Mouse (Mus musculus): Measurements from ENCODE around the gene Armh2.
A peak's percentile ranks its signal among the peaks of the same experiment; 100 is the strongest.

The Armh2 gene

DNA sequence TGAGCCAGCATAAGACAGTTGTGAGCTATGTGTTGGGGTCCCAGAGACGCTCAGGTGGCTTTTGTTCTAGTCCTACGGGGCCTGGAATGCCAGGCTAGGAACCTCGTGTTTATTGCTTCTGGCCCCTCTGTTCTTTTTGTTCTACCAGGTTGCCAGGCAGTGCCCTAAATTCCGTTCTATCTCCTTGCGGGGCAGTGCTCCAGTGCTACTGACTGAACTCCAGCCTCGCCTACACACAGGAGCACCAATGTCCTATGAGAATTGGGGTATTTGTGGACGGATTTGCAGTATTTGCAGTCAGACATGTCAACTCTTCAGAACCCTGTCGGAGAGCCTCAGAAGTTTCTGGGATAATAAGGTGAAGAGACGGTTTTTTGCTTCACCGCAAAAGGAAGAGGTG is at the start of gene Armh2:
Gene Armh2 (plus strand): TSS at position 205 of the 400 bp plus-strand sequence.
- DNase-seq: no peak

GRCm38 (mm10) chr13:24693312-24693711 is 47.7 kb upstream of the Armh2 start:
- DNase-seq: no peak

- DNase-seq: no peak
Measured at GRCm38 (mm10) chr13:24698746-24699145, 42.3 kb upstream of the Armh2 start.

DNA sequence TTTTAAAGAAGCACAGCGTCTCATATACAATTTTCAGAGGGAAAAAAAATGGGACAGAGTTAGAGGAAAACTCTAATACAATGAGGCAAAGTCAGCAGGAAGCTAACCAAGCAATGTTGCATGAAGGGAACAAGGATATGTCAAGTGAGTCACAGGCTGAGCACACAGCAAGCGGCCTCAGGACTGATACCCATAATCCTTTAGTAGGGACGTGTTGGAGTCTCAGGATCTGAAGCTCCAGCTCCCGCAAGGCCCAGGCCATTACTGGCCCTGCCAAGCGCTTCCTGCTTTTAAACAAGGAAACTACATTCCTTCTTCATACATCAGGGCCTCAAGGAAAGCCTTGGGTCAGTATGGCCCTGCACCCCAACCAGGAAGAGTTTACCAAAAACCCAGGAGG is 38.9 kb upstream of the Armh2 start:
- no peak for DNase-seq

- DNase-seq: no peak
Measured at GRCm38 (mm10) chr13:24709656-24710396, 31.2 kb upstream of the Armh2 start.

DNA sequence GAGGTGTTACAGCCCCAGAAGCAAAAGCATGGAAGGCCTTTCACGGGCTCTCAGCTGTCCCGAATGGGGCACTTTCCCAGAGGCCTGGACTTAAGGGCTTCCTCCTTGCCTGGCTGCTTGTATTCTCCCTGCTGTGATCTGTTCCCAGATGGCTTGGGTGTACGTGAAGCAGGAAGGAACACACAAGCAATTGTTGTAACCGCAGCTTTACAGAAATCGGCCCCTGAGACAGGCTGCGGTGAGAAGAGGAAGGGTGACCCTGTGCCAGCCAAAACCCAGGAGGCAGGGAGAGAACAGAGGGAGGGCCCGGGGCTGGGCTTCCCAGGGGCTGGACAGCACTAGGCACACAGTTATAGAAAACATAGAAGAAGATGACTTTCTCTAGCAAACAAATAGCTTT is 30.1 kb upstream of the Armh2 start:
- no peak for DNase-seq

- no peak for DNase-seq
Measured at GRCm38 (mm10) chr13:24712581-24713130, 28.4 kb upstream of the Armh2 start.

DNA sequence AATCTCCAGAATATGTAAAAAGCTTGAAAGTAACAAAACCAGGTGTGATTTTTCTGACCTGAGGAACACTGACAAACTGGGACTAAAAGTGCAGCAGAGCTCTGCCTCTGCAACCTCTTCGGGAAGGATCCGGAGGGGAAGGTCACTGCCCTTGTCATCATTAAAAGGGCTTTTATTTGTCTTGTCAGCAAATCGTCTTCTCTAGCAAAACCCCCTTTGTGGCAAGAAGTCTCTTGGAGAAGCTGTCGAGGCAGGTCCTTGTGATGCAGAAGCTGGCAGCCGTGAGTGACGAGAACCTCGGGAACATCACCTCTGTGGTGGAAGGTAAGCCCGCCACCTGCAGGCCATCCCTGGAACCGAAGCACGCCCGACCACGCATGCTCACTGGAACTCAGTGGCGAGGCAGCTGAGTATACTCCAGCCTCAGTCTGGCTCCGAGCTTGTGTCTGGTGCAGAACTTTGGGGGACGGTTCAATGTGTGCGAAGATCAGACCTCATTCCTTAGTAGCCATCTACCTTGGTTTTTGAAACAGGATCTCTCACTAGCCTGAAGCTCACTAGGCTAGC is 27.5 kb upstream of the Armh2 start:
- peak; percentile 88 for DNase-seq

DNA sequence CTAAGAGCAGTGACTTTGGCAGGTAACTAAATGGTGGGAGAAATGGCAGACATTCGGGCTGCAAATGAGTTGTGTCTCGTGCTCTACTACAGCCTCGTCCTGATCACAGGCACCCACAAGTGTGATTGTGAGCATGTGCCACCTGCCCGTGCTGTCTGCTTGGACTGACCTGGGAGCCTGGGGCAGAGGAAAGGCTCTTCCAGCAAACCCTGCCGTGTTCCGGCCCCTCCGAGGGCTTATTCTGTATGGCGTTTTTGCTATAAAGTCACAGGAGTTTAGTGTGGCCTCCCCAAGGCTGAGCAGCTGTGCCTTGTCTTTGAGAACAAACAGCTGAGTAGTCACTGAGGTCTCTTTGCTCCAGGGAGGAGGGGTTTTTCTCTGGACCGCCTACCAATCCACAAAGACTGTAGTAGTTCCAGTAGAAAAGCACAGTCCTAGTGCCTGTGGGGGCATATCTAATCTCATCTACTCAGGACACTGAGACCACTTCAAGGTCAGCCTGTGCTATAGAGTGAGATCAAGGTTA is 26.6 kb upstream of the Armh2 start:
- DNase-seq: no peak

DNA sequence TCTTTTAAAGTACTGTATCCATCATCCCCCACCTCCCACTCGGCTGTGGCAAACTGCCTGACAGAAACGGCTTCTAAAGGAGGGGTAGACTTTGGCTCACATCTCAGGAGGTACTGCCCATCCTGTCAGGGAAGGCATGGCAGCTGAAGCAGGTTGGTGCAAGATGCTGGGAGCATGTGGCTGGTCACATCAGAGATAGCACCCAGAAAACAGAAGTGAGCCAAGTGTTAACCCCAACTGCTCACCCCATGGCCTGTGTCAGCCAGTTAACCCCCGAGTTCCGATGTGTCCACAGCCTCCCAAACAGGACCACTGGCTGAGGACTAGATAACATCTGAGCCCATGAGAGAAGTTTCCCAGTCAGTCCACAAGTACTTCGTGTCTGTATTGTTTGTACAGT is 25.4 kb upstream of the Armh2 start:
- no peak for DNase-seq

DNA sequence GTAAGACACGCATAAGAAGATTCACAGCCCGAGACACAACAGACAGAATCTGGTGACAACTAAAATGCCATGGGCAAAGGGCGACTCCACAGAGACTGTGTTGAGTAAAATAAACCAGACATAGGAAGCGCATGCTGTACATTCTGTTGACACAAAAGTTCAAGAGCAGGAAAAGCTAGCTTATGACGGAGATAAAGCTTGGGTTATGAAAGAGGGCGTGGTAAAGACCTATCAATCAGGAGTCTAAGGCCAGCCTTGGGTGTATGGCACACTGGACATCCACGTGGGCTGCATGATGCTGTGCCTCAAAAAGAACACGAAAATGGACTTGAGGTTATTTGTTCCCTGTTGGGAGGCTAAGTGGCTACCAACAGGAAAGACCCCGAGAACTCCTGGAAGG is 24.6 kb upstream of the Armh2 start:
- DNase-seq: no peak

DNA sequence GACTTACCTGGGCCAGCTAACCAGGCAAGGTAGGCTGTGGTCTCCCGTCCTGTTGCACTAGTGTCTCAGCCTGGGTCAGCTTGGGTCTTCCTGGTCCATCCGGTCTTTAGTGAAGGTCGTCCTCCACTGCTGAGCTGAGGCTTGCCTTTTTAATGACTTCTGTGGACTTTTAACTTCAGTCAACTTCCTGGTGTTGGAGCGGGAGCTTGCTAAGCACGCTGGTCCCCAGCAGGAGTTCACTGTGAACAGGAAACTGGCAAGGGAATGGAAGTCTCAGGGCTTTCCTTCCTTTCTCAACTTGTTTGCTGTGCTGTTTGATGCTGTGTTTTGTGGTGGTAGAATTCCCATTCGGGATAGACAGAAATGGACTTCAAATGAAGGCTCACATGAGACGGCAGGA is 23.4 kb upstream of the Armh2 start:
- no peak for DNase-seq

DNA sequence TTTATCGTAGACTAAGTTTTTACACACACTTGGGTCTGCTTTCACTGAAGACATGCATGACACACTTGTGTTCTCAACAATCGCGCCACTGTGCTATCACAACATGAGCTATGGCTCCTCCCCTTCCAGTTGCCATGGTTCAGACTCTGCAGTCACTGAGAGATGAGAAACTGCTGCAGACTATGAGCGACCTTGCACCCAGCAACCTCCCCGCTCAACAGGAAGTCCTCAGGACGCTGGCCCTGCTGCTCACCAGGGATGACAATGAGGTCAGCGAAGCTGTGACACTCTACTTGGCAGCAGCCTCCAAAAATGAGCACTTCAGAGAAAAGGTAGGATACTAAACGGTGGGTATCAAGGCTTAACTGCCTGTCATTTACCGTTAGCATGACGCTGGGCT is 19.5 kb upstream of the Armh2 start:
- DNase-seq: no peak

DNA sequence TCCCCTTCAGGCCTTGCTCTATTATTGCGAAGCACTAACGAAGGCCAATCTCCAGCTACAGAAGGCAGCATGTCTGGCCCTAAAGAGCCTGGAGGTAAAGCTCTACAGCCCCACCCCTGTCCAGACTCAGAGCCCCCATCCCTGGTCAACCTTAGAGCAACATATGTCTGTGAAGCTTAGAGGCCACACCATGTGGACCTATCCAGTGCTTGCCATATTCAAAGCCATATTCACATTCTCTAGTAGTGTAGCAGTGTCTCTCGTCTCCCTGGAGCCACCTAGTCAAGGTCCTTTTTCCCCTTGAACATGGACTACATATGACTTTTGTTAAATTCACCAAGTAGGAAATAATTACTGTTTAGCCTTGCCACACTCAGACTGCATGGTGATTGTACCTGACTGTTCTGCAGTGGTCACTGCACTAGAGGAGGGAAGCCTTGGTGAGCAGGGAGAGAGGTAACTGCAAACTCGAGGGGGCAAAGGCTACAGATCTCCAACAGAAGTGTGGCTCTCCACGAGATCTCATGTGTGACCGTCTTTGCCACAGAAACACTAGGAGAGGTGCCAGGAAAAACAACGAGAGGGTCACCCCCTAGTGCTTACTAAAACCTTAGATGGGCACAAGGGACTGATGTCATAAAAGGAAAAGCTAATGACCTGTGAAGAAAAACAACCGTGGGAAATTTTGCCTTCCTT is 17.2 kb upstream of the Armh2 start:
- DNase-seq: no peak

DNA sequence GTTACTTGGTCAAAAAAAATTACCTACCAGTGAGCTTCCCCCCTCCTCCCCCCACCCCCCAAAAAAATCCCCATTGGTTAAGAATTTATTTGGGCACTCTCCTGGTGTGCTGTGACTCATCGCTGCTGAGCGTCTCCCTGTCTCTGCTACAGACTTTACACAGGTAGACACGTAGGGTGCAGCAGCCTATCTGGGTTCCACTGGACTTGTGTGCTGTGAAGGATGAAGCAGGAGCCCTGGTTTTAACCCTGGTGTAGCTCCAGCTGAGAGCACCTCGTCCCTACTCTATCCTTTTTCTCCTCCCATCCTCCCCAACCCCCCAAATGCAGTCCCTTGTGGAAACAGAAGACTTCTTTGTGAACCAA is 16.7 kb upstream of the Armh2 start:
- no peak for DNase-seq

DNA sequence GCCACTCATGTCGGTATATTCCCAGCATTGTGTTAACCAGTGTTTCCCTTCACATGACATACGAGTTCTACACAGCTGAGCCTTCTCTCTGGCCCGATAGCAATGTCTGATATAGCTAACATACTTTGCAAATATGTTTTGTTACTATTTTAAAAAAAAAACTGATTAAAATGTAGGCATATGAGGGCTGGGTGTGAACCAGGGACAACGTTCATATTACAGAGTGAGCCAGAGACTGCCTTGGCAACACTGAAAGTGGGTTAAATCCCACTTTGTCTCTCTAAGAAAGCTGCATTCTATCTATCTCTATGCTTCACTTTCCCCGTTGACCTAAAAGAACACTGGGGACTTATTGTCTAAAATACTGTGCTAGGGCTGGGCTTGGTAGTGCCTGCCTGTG is 11.9 kb upstream of the Armh2 start:
- DNase-seq: no peak

- DNase-seq: no peak
Measured at GRCm38 (mm10) chr13:24734502-24734901, 6.5 kb upstream of the Armh2 start.

GRCm38 (mm10) chr13:24735608-24736131 is 5.4 kb upstream of the Armh2 start:
- DNase-seq: no peak

DNA sequence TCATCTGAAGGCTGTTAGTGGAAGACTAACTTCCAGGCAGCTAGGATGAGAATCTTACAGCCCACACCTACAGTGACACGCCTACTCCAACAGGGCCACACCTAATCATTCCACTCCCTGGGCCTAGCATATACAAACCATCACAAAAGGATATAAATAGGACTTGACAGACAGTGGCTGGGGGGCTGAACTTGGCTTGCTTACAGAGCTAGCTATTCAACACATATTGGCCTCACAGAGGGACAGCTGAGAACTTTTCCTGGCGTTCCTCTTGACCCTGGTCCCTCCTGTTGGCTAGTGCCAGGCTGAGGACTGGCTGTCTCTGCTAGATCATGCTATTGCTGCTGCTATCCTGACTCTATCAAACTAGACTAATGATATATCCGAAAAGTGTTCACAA is 6.8 kb downstream of the Armh2 start:
- no peak for DNase-seq

- DNase-seq: no peak
Measured at GRCm38 (mm10) chr13:24750807-24751206, 9.8 kb downstream of the Armh2 start.

DNA sequence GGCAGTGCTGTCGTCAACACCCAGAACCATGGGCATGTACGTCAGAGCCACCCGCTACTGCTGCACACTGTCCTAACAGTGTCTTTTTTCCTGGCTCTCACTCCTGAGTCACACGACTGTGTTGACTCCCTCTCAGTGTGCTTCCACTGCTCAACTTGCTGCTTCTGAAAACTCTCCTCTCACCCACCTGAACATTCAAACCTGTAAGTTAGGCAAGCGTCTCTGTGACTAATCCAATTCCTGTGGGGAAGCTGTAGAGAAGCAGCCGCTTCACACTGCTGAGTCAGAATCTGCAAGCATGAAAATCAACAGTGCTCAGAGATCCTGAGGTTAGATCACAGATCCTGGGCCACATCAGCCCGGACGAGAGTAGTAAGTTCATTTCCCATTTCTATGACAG is 10.4 kb downstream of the Armh2 start:
- DNase-seq: no peak

DNA sequence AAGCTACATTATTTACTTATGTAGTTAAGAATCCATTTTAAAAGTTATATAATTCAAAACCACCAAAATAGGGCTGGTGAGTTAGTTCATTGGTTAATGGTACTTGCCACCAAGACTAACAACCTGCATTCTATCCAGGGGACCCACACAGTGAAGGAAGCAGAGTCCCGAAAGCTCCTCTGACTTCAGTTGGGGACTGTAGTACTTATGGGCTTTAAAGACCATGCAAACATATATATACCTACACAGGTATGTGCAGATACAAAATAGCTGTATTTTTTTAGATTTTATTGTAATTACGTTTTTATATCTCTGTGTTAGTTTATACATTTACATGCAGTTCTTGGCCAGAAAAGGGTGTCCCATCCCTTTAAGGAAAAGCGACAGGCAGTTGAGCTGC is 15.7 kb downstream of the Armh2 start:
- no peak for DNase-seq

GRCm38 (mm10) chr13:24757820-24758564 is 17.0 kb downstream of the Armh2 start:
- no peak for DNase-seq

Data from right cerebral cortex, postnatal 4 days (tissue).